Mouse (Mus musculus) myocyte (in vitro differentiated cells): Measurements from ENCODE around the gene Asic2. TPM values are rescaled to one million over a fixed set of nuclear protein-coding genes. Genes with fewer than 3 reads are reported as not detected.

Source experiments
- H3K27me3 ChIP-seq: one replicate; pipeline ENCODE4 v1.6.1; 2011; ENCODE audit not compliant: control insufficient read depth, insufficient read depth, insufficient read length
- H3K36me3 ChIP-seq: one replicate; pipeline ENCODE4 v1.6.1; 2011; ENCODE audit not compliant: control insufficient read depth, insufficient read depth
- H3K4me2 ChIP-seq: one replicate; pipeline ENCODE4 v1.6.1; 2011; ENCODE audit warnings: low read depth, control low read depth
- H3K4me3 ChIP-seq: one replicate; pipeline ENCODE4 v1.5.1; 2011; ENCODE audit warnings: mild to moderate bottlenecking, control low read depth, moderate library complexity
- H3K79me2 ChIP-seq: one replicate; pipeline ENCODE4 v1.6.1; 2011; ENCODE audit not compliant: control insufficient read depth, insufficient read depth
- H3ac ChIP-seq: one replicate; pipeline ENCODE4 v1.6.1; 2011; ENCODE audit not compliant: control insufficient read depth, insufficient read length
- CEBPB ChIP-seq: IDR thresholded peaks from 2 replicates; pipeline ENCODE4 v1.6.1; 2011; ENCODE audit warnings: mild to moderate bottlenecking, moderate library complexity; ENCODE audit not compliant: poor library complexity, insufficient read depth, severe bottlenecking
- E2F4 ChIP-seq: IDR thresholded peaks from one replicate; pipeline ENCODE4 v1.6.1; 2011; ENCODE audit warnings: mild to moderate bottlenecking, control low read depth, moderate library complexity; ENCODE audit not compliant: insufficient read depth
- MAX ChIP-seq: IDR thresholded peaks from one replicate; pipeline ENCODE4 v1.6.1; 2011; ENCODE audit warnings: low read depth, mild to moderate bottlenecking, control low read depth
- MYOD1 ChIP-seq, 3 experiments: IDR thresholded peaks; one replicate each; pipeline ENCODE4 v1.6.1; 2011; ENCODE audit warnings: control low read depth in 2 of 3, low read depth in 2 of 3, mild to moderate bottlenecking in 2 of 3, moderate library complexity in 1 of 3; ENCODE audit not compliant: insufficient read length in 2 of 3, control insufficient read depth in 1 of 3
- MYOG ChIP-seq, 3 experiments: IDR thresholded peaks; one replicate each; pipeline ENCODE4 v1.6.1; 2011; ENCODE audit warnings: control low read depth in 2 of 3, low read depth in 2 of 3, mild to moderate bottlenecking in 2 of 3; ENCODE audit not compliant: insufficient read length in 2 of 3, control insufficient read depth in 1 of 3, insufficient read depth in 1 of 3
- POLR2A ChIP-seq: IDR thresholded peaks from one replicate; pipeline ENCODE4 v1.6.1; 2011; ENCODE audit warnings: low read depth, mild to moderate bottlenecking, control low read depth, moderate library complexity; ENCODE audit not compliant: insufficient read length
- POLR2AphosphoS2 ChIP-seq: IDR thresholded peaks from one replicate; pipeline ENCODE4 v1.6.1; 2011; ENCODE audit warnings: low read depth, control low read depth; ENCODE audit not compliant: insufficient read length
- REST ChIP-seq: IDR thresholded peaks from one replicate; pipeline ENCODE4 v1.6.1; 2011; ENCODE audit warnings: mild to moderate bottlenecking, control low read depth, moderate library complexity; ENCODE audit not compliant: insufficient read depth, insufficient read length
- SRF ChIP-seq: IDR thresholded peaks from one replicate; pipeline ENCODE4 v1.6.1; 2011; ENCODE audit warnings: low read depth; ENCODE audit not compliant: control insufficient read depth, insufficient read length
- TCF12 ChIP-seq: IDR thresholded peaks from one replicate; pipeline ENCODE4 v1.6.1; 2011; ENCODE audit warnings: mild to moderate bottlenecking, control low read depth; ENCODE audit not compliant: poor library complexity, insufficient read depth, severe bottlenecking
- TCF3 ChIP-seq: IDR thresholded peaks from one replicate; pipeline ENCODE4 v1.6.1; 2011; ENCODE audit warnings: low read depth, control low read depth; ENCODE audit not compliant: insufficient read length
- USF1 ChIP-seq: IDR thresholded peaks from one replicate; pipeline ENCODE4 v1.6.1; 2011; ENCODE audit warnings: low read depth, mild to moderate bottlenecking, control low read depth, moderate library complexity
- polyA plus RNA-seq: library from polyadenylated mRNA; unstranded; fragments of >200 nt; fragmentation: generic; extraction: Trizol; gene quantifications from one replicate; pipeline ENCODE4 v1.2.1, GENCODE M21; 2012; ENCODE audit warnings: missing spikeins

Asic2 gene
- polyA plus RNA-seq, 1 experiment: not detected

GRCm38 (mm10) chr11:81474121-81474520, 494.1 kb downstream of the Asic2 start:
- H3K4me3 ChIP-seq: no peak overlapping the region
- TF ChIP-seq SRF (no peak), TCF3 (no peak), TCF12 (no peak), POLR2A (no peak), MAX (no peak), E2F4 (no peak), CEBPB (no peak), MYOG (IDR thresholded peaks at IDR 0.05; ENCODE audit: control insufficient read depth in 1 of 3, insufficient read depth in 1 of 3, insufficient read length in 2 of 3, low read depth in 2 of 3) (no peak), MYOD1 (IDR thresholded peaks at IDR 0.05; ENCODE audit: control insufficient read depth in 1 of 3, insufficient read length in 2 of 3, low read depth in 2 of 3) (no peak), USF1 (no peak), REST (no peak), POLR2AphosphoS2 (no peak)
- no peak overlapping the region for H3K4me2 ChIP-seq
- no peak overlapping the region for H3ac ChIP-seq
- H3K27me3 ChIP-seq: no peaks in the 10 kb centered on the region
- H3K36me3 ChIP-seq: no peaks in the 10 kb centered on the region
- H3K79me2 ChIP-seq: no peaks in the 10 kb centered on the region

- H3K4me3 ChIP-seq: no peak overlapping the region
- TF ChIP-seq POLR2AphosphoS2 (no peak), POLR2A (no peak), MYOG (IDR thresholded peaks at IDR 0.05; ENCODE audit: control insufficient read depth in 1 of 3, insufficient read depth in 1 of 3, insufficient read length in 2 of 3, low read depth in 2 of 3) (no peak), REST (no peak), USF1 (no peak), TCF12 (no peak), E2F4 (no peak), CEBPB (no peak), TCF3 (no peak), SRF (no peak)
- H3K27me3 ChIP-seq: no peaks in the 10 kb centered on the region
- no peaks in the 10 kb centered on the region for H3K36me3 ChIP-seq
- H3K79me2 ChIP-seq: no peaks in the 10 kb centered on the region
- no peak overlapping the region for H3K4me2 ChIP-seq
- H3ac ChIP-seq: no peak overlapping the region
These were observed 506.1 kb downstream of the Asic2 start for GRCm38 (mm10) chr11:81462199-81462598.

- H3K4me2 ChIP-seq: no peak overlapping the region
- H3K4me3 ChIP-seq: no peak overlapping the region
- no peaks in the 10 kb centered on the region for H3K27me3 ChIP-seq
- no peaks in the 10 kb centered on the region for H3K79me2 ChIP-seq
- no peak for TF ChIP-seq POLR2AphosphoS2
- TF ChIP-seq MYOG (IDR thresholded peaks at IDR 0.05; ENCODE audit: control insufficient read depth in 1 of 3, insufficient read depth in 1 of 3, insufficient read length in 2 of 3, low read depth in 2 of 3): no peak
- TF ChIP-seq REST: no peak
- TF ChIP-seq MYOD1 (IDR thresholded peaks at IDR 0.05; ENCODE audit: control insufficient read depth in 1 of 3, insufficient read length in 2 of 3, low read depth in 2 of 3): no peak
- no peak for TF ChIP-seq CEBPB
- no peak for TF ChIP-seq TCF12
- TF ChIP-seq SRF: no peak
- no peak for TF ChIP-seq MAX
- TF ChIP-seq USF1: no peak
- no peak for TF ChIP-seq E2F4
- TF ChIP-seq POLR2A: no peak
- no peak for TF ChIP-seq TCF3
- H3K36me3 ChIP-seq: no peaks in the 10 kb centered on the region
- no peak overlapping the region for H3ac ChIP-seq
These were observed 506.5 kb downstream of the Asic2 start for GRCm38 (mm10) chr11:81461748-81462147.

- Histone ChIP-seq H3K4me3 (no peak overlapping the region), H3K27me3 (no peaks in the 10 kb centered on the region), H3ac (no peak overlapping the region), H3K36me3 (no peaks in the 10 kb centered on the region), H3K4me2 (no peak overlapping the region), H3K79me2 (no peaks in the 10 kb centered on the region)
- TF ChIP-seq SRF (no peak), MYOG (IDR thresholded peaks at IDR 0.05; ENCODE audit: control insufficient read depth in 1 of 3, insufficient read depth in 1 of 3, insufficient read length in 2 of 3, low read depth in 2 of 3) (no peak), MAX (no peak), USF1 (no peak), POLR2A (no peak), E2F4 (no peak), TCF12 (no peak), POLR2AphosphoS2 (no peak), REST (no peak), TCF3 (no peak), MYOD1 (IDR thresholded peaks at IDR 0.05; ENCODE audit: control insufficient read depth in 1 of 3, insufficient read length in 2 of 3, low read depth in 2 of 3) (no peak), CEBPB (no peak)
These were observed 513.3 kb downstream of the Asic2 start for GRCm38 (mm10) chr11:81454921-81455320.

GRCm38 (mm10) chr11:81454111-81454510, 514.1 kb downstream of the Asic2 start:
- Histone ChIP-seq H3K4me2 (no peak overlapping the region), H3ac (no peak overlapping the region), H3K36me3 (no peaks in the 10 kb centered on the region), H3K79me2 (no peaks in the 10 kb centered on the region), H3K4me3 (no peak overlapping the region), H3K27me3 (no peaks in the 10 kb centered on the region)
- no peak for TF ChIP-seq MYOD1 (IDR thresholded peaks at IDR 0.05; ENCODE audit: control insufficient read depth in 1 of 3, insufficient read length in 2 of 3, low read depth in 2 of 3)
- no peak for TF ChIP-seq SRF
- no peak for TF ChIP-seq REST
- no peak for TF ChIP-seq TCF12
- no peak for TF ChIP-seq USF1
- no peak for TF ChIP-seq MAX
- TF ChIP-seq TCF3: no peak
- no peak for TF ChIP-seq CEBPB
- no peak for TF ChIP-seq E2F4
- TF ChIP-seq MYOG (IDR thresholded peaks at IDR 0.05; ENCODE audit: control insufficient read depth in 1 of 3, insufficient read depth in 1 of 3, insufficient read length in 2 of 3, low read depth in 2 of 3): no peak
- TF ChIP-seq POLR2A: no peak
